Mouse (Mus musculus) lung, postnatal 14 days (tissue): ENCODE measurements around the gene Nkiras2.
"Not testable (repeated sequence)": the region's sequence is repeated elsewhere in the genome, so short reads cannot be mapped to it uniquely, and the experiment has no call there.

Source experiments
- DNase-seq: peaks from one replicate; pipeline ENCODE4 v3.0.0; 2021

Nkiras2 gene

GRCm38 (mm10) chr11:100634530-100634929, 15.5 kb downstream of the Nkiras2 start:
- no peak for DNase-seq

GRCm38 (mm10) chr11:100640159-100640906, 21.3 kb downstream of the Nkiras2 start:
- no peak for DNase-seq

- DNase-seq: no peak
Measured at GRCm38 (mm10) chr11:100643612-100644575, 24.9 kb downstream of the Nkiras2 start.

GRCm38 (mm10) chr11:100646265-100646664, 27.2 kb downstream of the Nkiras2 start:
- peak; percentile 60 for DNase-seq

GRCm38 (mm10) chr11:100648405-100648804, 29.4 kb downstream of the Nkiras2 start:
- DNase-seq: no peak

GRCm38 (mm10) chr11:100651205-100651604, 32.2 kb downstream of the Nkiras2 start:
- no peak for DNase-seq

- no peak for DNase-seq
Measured at GRCm38 (mm10) chr11:100651748-100652147, 32.7 kb downstream of the Nkiras2 start.

- DNase-seq: not testable (repeated sequence)
Measured at GRCm38 (mm10) chr11:100655589-100655988, 36.5 kb downstream of the Nkiras2 start.

- no peak for DNase-seq
Measured at GRCm38 (mm10) chr11:100656458-100656857, 37.4 kb downstream of the Nkiras2 start.

GRCm38 (mm10) chr11:100659806-100660205, 40.8 kb downstream of the Nkiras2 start:
- no peak for DNase-seq

- no peak for DNase-seq
Measured at GRCm38 (mm10) chr11:100671049-100671448, 52.0 kb downstream of the Nkiras2 start.

- no peak for DNase-seq
Measured at GRCm38 (mm10) chr11:100671956-100672355, 52.9 kb downstream of the Nkiras2 start.

GRCm38 (mm10) chr11:100673169-100673568, 54.1 kb downstream of the Nkiras2 start:
- peak; percentile 48 for DNase-seq
